Mouse (Mus musculus): ENCODE measurements at regions not wholly inside any gene's neighbourhood (a gene's known extent, or its start where the extent isn't known, plus 50 kb on each side); places are given as distances from the start of the nearest gene placed in this dataset.

DNA sequence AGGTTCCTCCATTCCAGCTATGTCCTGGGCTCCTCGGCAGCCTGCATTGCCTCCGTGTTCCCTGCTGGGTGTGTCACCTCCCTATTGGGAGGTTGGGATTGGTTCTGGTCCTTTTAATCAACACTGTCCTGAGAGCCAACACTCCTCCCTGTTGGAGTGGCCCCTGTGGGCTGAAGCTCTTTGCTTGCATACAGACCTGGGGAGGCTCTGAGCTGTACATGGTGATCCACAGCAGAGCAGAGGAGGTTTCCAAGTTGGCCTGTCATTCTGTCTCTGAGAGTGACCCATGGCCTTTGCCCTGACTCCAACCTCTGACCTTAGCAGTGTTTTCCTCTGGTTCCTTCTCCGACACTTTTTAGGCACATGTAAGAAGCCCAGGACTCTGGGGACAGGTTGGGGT, 132.4 kb downstream of the Tpra1 start:
- TF ChIP-seq CTCF (IDR thresholded peaks at IDR 0.05; ENCODE audit: control insufficient read depth, insufficient read depth, insufficient replicate concordance, low read depth, low read length) (no peak), POLR2A (IDR thresholded peaks at IDR 0.05; ENCODE audit: control insufficient read depth, low read depth, low read length) (no peak)

Measured in testis, adult 2 months (tissue).